Mouse (Mus musculus) CH12.LX (cell line): ENCODE measurements around the gene Gm15056. TPM values are rescaled to one million over a fixed set of nuclear protein-coding genes. Genes with fewer than 3 reads are reported as not detected.

Experiments used
- DNase-seq: peaks from one replicate; pipeline ENCODE4 v3.0.0-alpha.2; 2013; ENCODE audit errors: extremely low read depth
- H3K27ac ChIP-seq: 2 replicates; pipeline ENCODE4 v1.5.1; 2012; ENCODE audit warnings: low read depth, mild to moderate bottlenecking, control low read depth, moderate library complexity; ENCODE audit not compliant: insufficient read depth
- H3K27me3 ChIP-seq: replicated peaks from 2 replicates; pipeline ENCODE3; 2012; ENCODE audit warnings: inconsistent platforms
- H3K36me3 ChIP-seq, 2 experiments: replicated peaks in 1 of 2; 2 replicates each; pipeline versions ENCODE3 to v1.6.1; 2012; ENCODE audit warnings: inconsistent platforms in 1 of 2, low read length in 1 of 2, mild to moderate bottlenecking in 1 of 2, mixed read lengths in 1 of 2, moderate library complexity in 1 of 2; ENCODE audit not compliant: control insufficient read depth in 1 of 2, insufficient read depth in 1 of 2
- H3K4me1 ChIP-seq, 2 experiments: 2 replicates each; pipeline ENCODE4 v1.6.1; 2012; ENCODE audit warnings: inconsistent platforms in 1 of 2, moderate library complexity in 1 of 2; ENCODE audit not compliant: insufficient read depth in 2 of 2, control insufficient read depth in 1 of 2
- H3K4me2 ChIP-seq: 2 replicates; pipeline ENCODE4 v1.6.1; 2012; ENCODE audit warnings: low read depth, mild to moderate bottlenecking, control low read depth; ENCODE audit not compliant: poor library complexity, insufficient read depth, severe bottlenecking
- H3K4me3 ChIP-seq, 3 experiments: fragments of 150-350 bp in 1 of 3; sonication (generic) in 1 of 3; replicated peaks in 1 of 3; 2 replicates each; pipeline versions ENCODE3 to v1.5.1; 2011 to 2012; ENCODE audit warnings: low read depth in 2 of 3, low read length in 2 of 3, mild to moderate bottlenecking in 2 of 3, moderate library complexity in 2 of 3, control low read depth in 1 of 3, improper control_type of control experiment in 1 of 3, inconsistent platforms in 1 of 3, mixed read lengths in 1 of 3; ENCODE audit not compliant: poor library complexity in 1 of 3
- H3K79me2 ChIP-seq: replicated peaks from 2 replicates; pipeline ENCODE4 v1.6.1; 2012; ENCODE audit warnings: mild to moderate bottlenecking, moderate library complexity; ENCODE audit not compliant: control insufficient read depth, poor library complexity, insufficient read depth, severe bottlenecking; ENCODE audit errors: extremely low read depth
- H3K9ac ChIP-seq: 2 replicates; pipeline ENCODE4 v1.6.1; 2012; ENCODE audit warnings: low read depth, mild to moderate bottlenecking, control low read depth, moderate library complexity; ENCODE audit not compliant: insufficient read depth
- H3K9me3 ChIP-seq: replicated peaks from 2 replicates; pipeline ENCODE3; 2012; ENCODE audit warnings: low read length, inconsistent platforms, mixed read lengths
- BHLHE40 ChIP-seq: IDR thresholded peaks from 2 replicates; pipeline ENCODE4 v1.6.1; 2011; ENCODE audit warnings: mild to moderate bottlenecking, low read depth, low read length, improper control_type of control experiment
- E2F4 ChIP-seq: IDR thresholded peaks from 2 replicates; pipeline ENCODE4 v1.6.1; 2011; ENCODE audit warnings: low read depth, low read length, improper control_type of control experiment; ENCODE audit not compliant: insufficient replicate concordance
- IRF4 ChIP-seq: IDR thresholded peaks from 2 replicates; pipeline ENCODE4 v1.6.1; 2014; ENCODE audit warnings: low read depth, mild to moderate bottlenecking, inconsistent platforms, low read length, improper control_type of control experiment
- NRF1 ChIP-seq: IDR thresholded peaks from 2 replicates; pipeline ENCODE4 v1.6.1; 2014; ENCODE audit warnings: low read depth, mild to moderate bottlenecking, inconsistent platforms, low read length, improper control_type of control experiment, moderate library complexity
- RCOR1 ChIP-seq: conservative IDR thresholded peaks from 2 replicates; pipeline ENCODE4 v1.6.1; 2012; ENCODE audit warnings: low read depth, mild to moderate bottlenecking, inconsistent platforms, low read length, improper control_type of control experiment
- ZMIZ1 ChIP-seq: IDR thresholded peaks from 2 replicates; pipeline ENCODE4 v1.6.1; 2012; ENCODE audit warnings: low read depth, mild to moderate bottlenecking, inconsistent platforms, low read length, improper control_type of control experiment
- dilution Hi-C: fragments of 300-500 bp; cut with MboI; formaldehyde crosslinking; loops from 2 replicates; pipeline ENCODE4 v1.14.3; 2020; ENCODE audit warnings: low sequenced_read_pairs; ENCODE audit not compliant: extremely low pct_unique_long_range_greater_than_20kb, extremely low pct_ligation_motif_present
- in situ Hi-C: fragments of 300-500 bp; cut with MboI; formaldehyde crosslinking; loops from 3 replicates; pipeline ENCODE4 v1.14.3; 2019; ENCODE audit warnings: low sequenced_read_pairs, low pct_ligation_motif_present, low pct_unique_long_range_greater_than_20kb, mixed read lengths
- polyA plus RNA-seq: library from polyadenylated mRNA; unstranded; fragments of >175 nt; gene quantifications from 2 replicates; pipeline ENCODE4 v1.2.1, GENCODE M21; 2012; ENCODE audit warnings: low read depth; ENCODE audit not compliant: insufficient read length
- total RNA-seq, 2 experiments: library from RNA; depleted of rRNA; stranded (reverse); fragments of 300-350 nt in 1 of 2; fragments of >200 nt in 1 of 2; gene quantifications; 2 replicates each; pipeline ENCODE4 v1.2.3; 2012 to 2014

Gene Gm15056
- total and polyA plus RNA-seq, 3 experiments = not detected

DNA sequence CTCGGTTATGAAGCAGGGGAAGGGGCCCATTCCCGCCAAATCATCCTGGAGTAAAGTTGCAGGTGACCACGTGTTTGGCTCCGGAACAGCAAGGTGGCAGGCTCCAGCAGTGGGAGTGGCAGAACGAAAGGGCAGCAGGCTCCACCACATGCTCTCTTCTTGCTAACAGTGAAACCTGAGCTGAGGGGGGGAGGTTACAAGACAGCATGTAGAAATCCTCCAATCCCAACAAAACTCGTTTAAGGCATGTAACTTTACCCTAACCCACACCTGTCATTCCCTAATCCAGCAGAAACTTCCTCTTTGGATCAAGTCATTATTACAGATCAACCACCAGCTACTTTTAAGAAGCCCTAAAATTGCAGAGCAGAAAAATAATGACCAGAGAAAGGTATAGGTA, 27.8 kb downstream of the Gm15056 start:
- H3K79me2 ChIP-seq = no peaks in the 10 kb centered on the region
- H3K4me1 ChIP-seq = no peaks in the 10 kb centered on the region
- DNase-seq = no peak
- in situ Hi-C loops = no loop called here
- no peak overlapping the region for H3K9ac ChIP-seq
- dilution Hi-C loops = no loop called here
- no peaks in the 10 kb centered on the region for H3K9me3 ChIP-seq
- no peak for TF ChIP-seq NRF1
- no peak for TF ChIP-seq E2F4
- no peak for TF ChIP-seq BHLHE40
- no peak for TF ChIP-seq ZMIZ1
- TF ChIP-seq IRF4 = no peak
- TF ChIP-seq RCOR1 = no peak
- no peak overlapping the region for H3K27ac ChIP-seq
- no peaks in the 10 kb centered on the region for H3K36me3 ChIP-seq
- no peak overlapping the region for H3K4me2 ChIP-seq
- H3K4me3 ChIP-seq = no peak overlapping the region
- H3K27me3 ChIP-seq = peaks cover 8% of the 10 kb centered on the region

Other genes with a start within 250 kb of the Gm15056 start
- gene Defb33, start 10.0 kb downstream of the Gm15056 start, total RNA-seq (2012; rRNA removed) = not detected in 2 replicates
- not detected in 2 replicates for gene Defb33, start 10.0 kb downstream of the Gm15056 start, total RNA-seq (2014; rRNA removed)
- not detected in 2 replicates for gene Defb33, start 10.0 kb downstream of the Gm15056 start, polyA plus RNA-seq
- gene Gm6040, start 19.4 kb upstream of the Gm15056 start, total RNA-seq (2012; rRNA removed) = not detected in 2 replicates
- gene Gm6040, start 19.4 kb upstream of the Gm15056 start, total RNA-seq (2014; rRNA removed) = not detected in 2 replicates
- gene Gm6040, start 19.4 kb upstream of the Gm15056 start, polyA plus RNA-seq = not detected in 2 replicates
- gene AY761185, start 42.1 kb upstream of the Gm15056 start, total RNA-seq (2012; rRNA removed) = not detected in 2 replicates
- not detected in 2 replicates for gene AY761185, start 42.1 kb upstream of the Gm15056 start, total RNA-seq (2014; rRNA removed)
- not detected in 2 replicates for gene AY761185, start 42.1 kb upstream of the Gm15056 start, polyA plus RNA-seq
- not detected in 2 replicates for gene Defa21, start 122.9 kb upstream of the Gm15056 start, total RNA-seq (2012; rRNA removed)
- gene Defa21, start 122.9 kb upstream of the Gm15056 start, total RNA-seq (2014; rRNA removed) = not detected in 2 replicates
- not detected in 2 replicates for gene Defa21, start 122.9 kb upstream of the Gm15056 start, polyA plus RNA-seq
- not detected in 2 replicates for gene Defa23, start 152.4 kb upstream of the Gm15056 start, total RNA-seq (2012; rRNA removed)
- gene Defa23, start 152.4 kb upstream of the Gm15056 start, total RNA-seq (2014; rRNA removed) = not detected in 2 replicates
- not detected in 2 replicates for gene Defa23, start 152.4 kb upstream of the Gm15056 start, polyA plus RNA-seq
- not detected in 2 replicates for gene Defa35, start 162.4 kb upstream of the Gm15056 start, total RNA-seq (2012; rRNA removed)
- gene Defa35, start 162.4 kb upstream of the Gm15056 start, total RNA-seq (2014; rRNA removed) = not detected in 2 replicates
- not detected in 2 replicates for gene Defa35, start 162.4 kb upstream of the Gm15056 start, polyA plus RNA-seq
- gene Defa25, start 181.8 kb upstream of the Gm15056 start, total RNA-seq (2012; rRNA removed) = not detected in 2 replicates
- not detected in 2 replicates for gene Defa25, start 181.8 kb upstream of the Gm15056 start, total RNA-seq (2014; rRNA removed)
- gene Defa25, start 181.8 kb upstream of the Gm15056 start, polyA plus RNA-seq = not detected in 2 replicates
- gene Gm14851, start 193.4 kb upstream of the Gm15056 start, total RNA-seq (2012; rRNA removed) = not detected in 2 replicates
- not detected in 2 replicates for gene Gm14851, start 193.4 kb upstream of the Gm15056 start, total RNA-seq (2014; rRNA removed)
- gene Gm14851, start 193.4 kb upstream of the Gm15056 start, polyA plus RNA-seq = not detected in 2 replicates
- not detected in 2 replicates for gene Defa30, start 232.0 kb upstream of the Gm15056 start, total RNA-seq (2012; rRNA removed)
- gene Defa30, start 232.0 kb upstream of the Gm15056 start, total RNA-seq (2014; rRNA removed) = not detected in 2 replicates
- not detected in 2 replicates for gene Defa30, start 232.0 kb upstream of the Gm15056 start, polyA plus RNA-seq